In the genomic region with DNA sequence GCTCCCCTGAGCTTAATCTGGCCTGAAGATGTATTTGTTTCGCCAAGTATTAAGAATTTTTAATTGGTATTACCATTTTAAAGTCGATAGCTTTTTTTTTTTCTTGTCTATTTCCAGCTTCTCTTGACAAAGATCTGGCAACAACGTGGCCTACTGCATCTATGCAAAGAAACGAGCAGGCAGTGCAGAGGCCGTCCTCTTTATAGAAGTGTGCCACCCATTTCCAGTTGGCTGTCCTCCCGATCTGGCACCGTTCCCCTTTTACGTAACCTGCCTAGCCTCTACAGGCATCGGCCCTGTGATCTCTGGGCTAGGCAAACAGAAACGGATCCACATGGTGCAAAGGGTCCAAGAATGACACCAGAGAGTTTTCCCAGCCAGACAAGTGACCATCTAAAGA, we compare ENCODE assay signal across 7 mouse cellular contexts. TPM values are rescaled to one million over a fixed set of nuclear protein-coding genes. Genes with fewer than 3 reads are reported as not detected.
A peak's percentile ranks its signal among the peaks of the same experiment; 100 is the strongest.
DNase-seq lines count a peak whose midpoint lies in the region; ATAC-seq lines count a peak whose summit lies in the region.

No protein-coding gene starts in this region.

- peak overlapping the region; percentile 77 for H3K4me2 ChIP-seq in heart, embryonic 15.5 days
- H3K4me2 ChIP-seq in stomach, embryonic 15.5 days: peak overlapping the region; percentile 67; the same call in 1 of the 2 replicates

- peak overlapping the region; percentile 7; the same call in 1 of the 2 replicates for H3K4me3 ChIP-seq in heart, embryonic 15.5 days
- peak overlapping the region; percentile 86 for H3K4me3 ChIP-seq in megakaryocyte, embryonic 14.5 days (replicated peaks)
- H3K4me3 ChIP-seq in stomach, embryonic 15.5 days (replicated peaks): no peak overlapping the region

- peak; percentile 75 for DNase-seq in A20 (ENCODE audit: low read depth, low spot score)
- peak; percentile 87 for DNase-seq in MEL-GATA-1-ER (ENCODE audit: extremely low read depth, low read depth)
- DNase-seq in cerebellum, postnatal 10 days: peak; percentile 93 to 94
- peak; percentile 23 to 43 for DNase-seq in left cerebral cortex, adult 8-10 months (ENCODE audit: low spot score in 2 of 2)

- no peaks in the 10 kb centered on the region for H3K27me3 ChIP-seq in heart, embryonic 15.5 days
- H3K27me3 ChIP-seq in megakaryocyte, embryonic 14.5 days (replicated peaks): no peaks in the 10 kb centered on the region
- H3K27me3 ChIP-seq in stomach, embryonic 15.5 days (replicated peaks): no peaks in the 10 kb centered on the region

- ATAC-seq in heart, embryonic 15.5 days (replicated peaks; ENCODE audit: insufficient number of reproducible peaks, insufficient read depth, low FRiP score, low read depth): no peak; the same call in 1 of the 2 replicates
- no peak for ATAC-seq in stomach, embryonic 15.5 days (ENCODE audit: insufficient read depth, low FRiP score, low read depth)

- H3K4me1 ChIP-seq in heart, embryonic 15.5 days (replicated peaks): peaks cover 23% of the 10 kb centered on the region
- H3K4me1 ChIP-seq in megakaryocyte, embryonic 14.5 days: peaks cover 30% of the 10 kb centered on the region
- no peaks in the 10 kb centered on the region for H3K4me1 ChIP-seq in stomach, embryonic 15.5 days

- H3K36me3 ChIP-seq in heart, embryonic 15.5 days: no peaks in the 10 kb centered on the region
- no peaks in the 10 kb centered on the region for H3K36me3 ChIP-seq in megakaryocyte, embryonic 14.5 days (replicated peaks; ENCODE audit: low read length)
- no peaks in the 10 kb centered on the region for H3K36me3 ChIP-seq in stomach, embryonic 15.5 days

- H3K9ac ChIP-seq in heart, embryonic 15.5 days: no peak overlapping the region
- H3K9ac ChIP-seq in stomach, embryonic 15.5 days: no peak overlapping the region

- 19% methylated on average over 10 of the region's 10 CpGs for WGBS in heart, embryonic 15.5 days
- WGBS in stomach, embryonic 15.5 days: 40% methylated on average over 10 of the region's 10 CpGs

- peak overlapping the region; percentile 99 for H3K27ac ChIP-seq in heart, embryonic 15.5 days
- peak overlapping the region; percentile 23; the same call in 1 of the 2 replicates for H3K27ac ChIP-seq in stomach, embryonic 15.5 days

- no peaks in the 10 kb centered on the region for H3K9me3 ChIP-seq in heart, embryonic 15.5 days (replicated peaks)
- H3K9me3 ChIP-seq in megakaryocyte, embryonic 14.5 days: no peaks in the 10 kb centered on the region
- no peaks in the 10 kb centered on the region for H3K9me3 ChIP-seq in stomach, embryonic 15.5 days

RNA-seq across cellular contexts. Expression of a gene that starts 1.9 kb away (rescaled TPM):
- polyA plus RNA-seq in heart, embryonic 15.5 days (2015; fragmentation: Nextera tagmentation; extraction: Ambion mirVana): 6.7 and 7.4 TPM in 2 replicates
- total RNA-seq in left cerebral cortex, adult 8-10 months (2022): 10 to 100 TPM; 33.1 to 42.4 (median 36.6) TPM
- polyA plus RNA-seq in megakaryocyte, embryonic 14.5 days (2012; ENCODE audit: insufficient read depth, low replicate concordance): 4.3 TPM in 1 of 2 replicates, not detected in the other
- polyA plus RNA-seq in stomach, embryonic 15.5 days (2015; fragmentation: Nextera tagmentation; extraction: Ambion mirVana): 10.9 and 12.3 TPM in 2 replicates

RNA-seq across cellular contexts. Expression of a gene that starts 41.1 kb away (rescaled TPM):
- polyA plus RNA-seq in heart, embryonic 15.5 days (2015; fragmentation: Nextera tagmentation; extraction: Ambion mirVana): 15.4 and 16.4 TPM in 2 replicates
- 10 to 100 TPM; 16.7 to 19.2 (median 18.5) TPM for total RNA-seq in left cerebral cortex, adult 8-10 months (2022)
- 0.65 and 0.95 TPM in 2 replicates for polyA plus RNA-seq in megakaryocyte, embryonic 14.5 days (2012; ENCODE audit: insufficient read depth, low replicate concordance)
- polyA plus RNA-seq in stomach, embryonic 15.5 days (2015; fragmentation: Nextera tagmentation; extraction: Ambion mirVana): 18.3 and 21.2 TPM in 2 replicates

RNA-seq across cellular contexts. Expression of a gene that starts 41.2 kb away (rescaled TPM):
- polyA plus RNA-seq in heart, embryonic 15.5 days (2015; fragmentation: Nextera tagmentation; extraction: Ambion mirVana): 27.9 and 28.8 TPM in 2 replicates
- 10 to 100 TPM; 27.7 to 33.8 (median 30.7) TPM for total RNA-seq in left cerebral cortex, adult 8-10 months (2022)
- polyA plus RNA-seq in megakaryocyte, embryonic 14.5 days (2012; ENCODE audit: insufficient read depth, low replicate concordance): 3.3 and 5.8 TPM in 2 replicates
- polyA plus RNA-seq in stomach, embryonic 15.5 days (2015; fragmentation: Nextera tagmentation; extraction: Ambion mirVana): 28.2 and 28.3 TPM in 2 replicates

Comparison
In these comparisons a context has a peak if more than half of its experiments do, and no peak if none do; other contexts are left out.
1. DNase-seq: peak in every context shown above with its lines; median percentile 94 in cerebellum, postnatal 10 days; 87 in MEL-GATA-1-ER; 75 in A20; 33 in left cerebral cortex, adult 8-10 months.